Mouse (Mus musculus): ENCODE measurements at regions not wholly inside any gene's neighbourhood (a gene's known extent, or its start where the extent isn't known, plus 50 kb on each side); places are given as distances from the start of the nearest gene placed in this dataset.

DNA sequence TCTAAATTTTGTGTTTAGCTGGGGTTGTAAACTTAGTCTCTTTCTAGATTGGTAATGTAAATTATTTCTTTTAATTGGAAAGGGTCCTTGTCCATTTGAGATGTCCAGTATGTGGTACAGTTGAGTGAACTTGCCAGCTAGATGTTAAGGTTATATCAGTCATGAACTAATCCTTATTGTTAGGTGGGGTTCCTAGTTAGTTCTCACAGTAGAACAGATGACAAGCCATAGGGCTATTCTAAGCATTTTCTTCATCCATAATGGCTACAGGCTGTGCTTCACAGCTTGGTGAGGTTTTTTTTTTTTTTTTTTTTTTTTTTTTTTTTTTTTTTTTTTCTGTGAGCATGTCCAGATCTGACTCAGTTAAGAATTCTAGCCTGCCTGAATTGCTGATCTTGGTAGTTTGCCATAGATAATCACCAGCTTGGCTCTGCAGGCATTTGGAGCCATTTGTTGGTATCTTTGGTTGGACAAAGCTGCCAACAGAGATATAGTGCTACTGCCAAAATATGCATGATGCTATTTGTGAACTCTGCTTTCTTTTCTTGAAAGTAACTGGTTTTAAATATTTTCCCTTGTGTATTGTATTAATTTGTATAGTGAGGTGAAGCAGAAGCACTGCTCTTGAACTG lies 669.2 kb downstream of the 4931400O07Rik start:
- ATAC-seq (ENCODE audit: insufficient number of reproducible peaks, low FRiP score, low TSS enrichment): peak; percentile 98
